Mouse (Mus musculus) G1E (cell line): ENCODE results near the gene Lhb.

Experiments used
- CTCF ChIP-seq: IDR thresholded peaks from 2 replicates; pipeline ENCODE4 v1.5.1; 2012; ENCODE audit warnings: low read depth, low read length, inconsistent platforms, mixed read lengths
- GATA1 ChIP-seq: IDR thresholded peaks from 2 replicates; pipeline ENCODE4 v1.6.1; 2012; ENCODE audit warnings: borderline replicate concordance, low read length, inconsistent platforms, mixed read lengths
- TAL1 ChIP-seq: conservative IDR thresholded peaks from 2 replicates; pipeline ENCODE4 v1.6.1; 2012; ENCODE audit warnings: low read depth, low read length, inconsistent platforms, mixed read lengths

DNA sequence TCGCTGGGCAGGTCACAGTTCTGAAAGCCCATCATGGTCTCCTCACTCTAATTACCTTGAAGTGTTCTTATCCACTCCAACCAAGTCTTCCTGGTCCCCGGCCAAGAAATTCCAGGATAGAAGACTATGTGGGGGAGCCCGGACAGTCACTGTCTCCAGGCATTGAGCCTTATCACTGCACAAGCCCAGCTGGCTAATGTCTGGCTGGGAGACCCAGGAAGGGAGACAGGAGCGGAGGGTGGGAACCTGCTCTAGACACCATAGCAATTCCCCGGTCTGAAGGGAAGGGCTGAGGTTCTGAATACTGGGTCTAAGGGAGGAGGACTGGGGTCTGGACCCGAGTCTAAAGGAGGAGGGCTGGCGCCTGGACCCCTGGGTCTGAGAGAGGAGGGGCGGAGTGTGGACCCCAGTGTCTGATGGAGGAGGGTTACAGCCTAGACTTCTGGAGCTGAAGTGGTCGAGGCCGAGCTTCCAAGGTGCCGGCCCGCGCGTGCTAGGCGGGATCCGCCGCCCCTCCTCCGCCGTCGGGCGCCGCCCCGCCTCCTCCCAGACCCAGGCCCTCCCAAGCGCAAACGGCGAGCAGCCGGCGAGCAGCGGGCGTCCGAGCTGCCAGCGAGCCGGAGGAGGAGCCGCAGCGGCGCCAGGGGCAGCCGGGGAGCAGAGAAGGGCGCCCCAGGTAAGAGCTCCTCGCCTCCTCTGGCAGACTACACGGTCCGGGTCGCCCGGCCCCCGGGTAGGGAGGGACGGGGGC lies 7.3 kb upstream of the Lhb start, which contains the start of gene Ntf5:
- TF ChIP-seq CTCF = no peak
- TF ChIP-seq GATA1 = no peak
- no peak for TF ChIP-seq TAL1
